Mouse (Mus musculus) left cerebral cortex, adult 2 months (tissue): ENCODE measurements at regions not wholly inside any gene's neighbourhood (a gene's known extent, or its start where the extent isn't known, plus 50 kb on each side); places are given as distances from the start of the nearest gene placed in this dataset.
A peak's percentile ranks its signal among the peaks of the same experiment; 100 is the strongest.

Experiments
- DNase-seq, 2 experiments: peaks; one replicate each; pipeline ENCODE4 v3.0.0; 2021 to 2022; ENCODE audit warnings: low spot score in 2 of 2, mixed read lengths in 1 of 2; ENCODE audit errors: extremely low spot score in 1 of 2
- H3K27ac ChIP-seq: fragments of 200-600 bp; 2 replicates; pipeline ENCODE4 v1.8.1; 2022
- H3K4me3 ChIP-seq: fragments of 200-600 bp; 2 replicates; pipeline ENCODE4 v1.8.1; 2022
- CTCF ChIP-seq: fragments of 200-600 bp; IDR thresholded peaks from 2 replicates; pipeline ENCODE4 v1.8.1; 2022; ENCODE audit warnings: antibody characterized with exemption, mild to moderate bottlenecking, moderate library complexity
- intact Hi-C: fragments of 180-260 bp; cut with DNase I; formaldehyde crosslinking; loops from one replicate; pipeline ENCODE4 v1.15.1; 2025

- Histone ChIP-seq H3K4me3 (no peak overlapping the region), H3K27ac (no peak overlapping the region)
- TF ChIP-seq CTCF, result no peak
- no peak for DNase-seq
- intact Hi-C loops, result no loop called here
Observed at GRCm38 (mm10) chr1:57576066-57576753, 169.3 kb upstream of the Tyw5 start.

GRCm38 (mm10) chr1:57579086-57579485, 172.2 kb upstream of the Tyw5 start:
- Histone ChIP-seq H3K4me3 (no peak overlapping the region), H3K27ac (no peak overlapping the region)
- intact Hi-C loops, result no loop called here
- no peak for DNase-seq
- TF ChIP-seq CTCF, result no peak

GRCm38 (mm10) chr1:57593707-57594589, 180.0 kb upstream of the Spats2l start:
- H3K4me3 ChIP-seq, result no peak overlapping the region
- no peak for TF ChIP-seq CTCF

GRCm38 (mm10) chr1:57594815-57595214, 179.1 kb upstream of the Spats2l start:
- no peak overlapping the region for H3K27ac ChIP-seq
- intact Hi-C loops, result no loop called here
- no peak for DNase-seq
- H3K4me3 ChIP-seq, result no peak overlapping the region
- no peak for TF ChIP-seq CTCF

More at GRCm38 (mm10) chr1:57593707-57594589, 180.0 kb upstream of the Spats2l start:
- H3K27ac ChIP-seq, result no peak overlapping the region
- DNase-seq, result no peak
- intact Hi-C loops, result no loop called here

GRCm38 (mm10) chr1:57600951-57601350, 173.0 kb upstream of the Spats2l start:
- intact Hi-C loops, result no loop called here
- no peak overlapping the region for H3K4me3 ChIP-seq
- no peak for DNase-seq
- no peak overlapping the region for H3K27ac ChIP-seq
- no peak for TF ChIP-seq CTCF

GRCm38 (mm10) chr1:57605525-57605924, 168.4 kb upstream of the Spats2l start:
- Histone ChIP-seq H3K4me3 (no peak overlapping the region), H3K27ac (no peak overlapping the region)
- TF ChIP-seq CTCF, result no peak
- intact Hi-C loops, result loop anchor here (5.0 kb wide), 1 partner anchor 68 kb away; no protein-coding TSS in a partner anchor
- DNase-seq, result no peak

- no peak overlapping the region for H3K4me3 ChIP-seq
- DNase-seq, result no peak
- no peak for TF ChIP-seq CTCF
- 0 out of 2 replicates have a peak overlapping the region, but pooled peaks have one; percentile 19 for H3K27ac ChIP-seq
- intact Hi-C loops, result loop anchor here (5.0 kb wide), 1 partner anchor 69 kb away; no protein-coding TSS in a partner anchor
Observed at GRCm38 (mm10) chr1:57606060-57606683, 167.8 kb upstream of the Spats2l start.

GRCm38 (mm10) chr1:57607026-57607425, 166.9 kb upstream of the Spats2l start:
- H3K4me3 ChIP-seq, result no peak overlapping the region
- intact Hi-C loops, result loop anchor here (5.0 kb wide), 1 partner anchor 70 kb away; no protein-coding TSS in a partner anchor
- H3K27ac ChIP-seq, result no peak overlapping the region
- no peak for TF ChIP-seq CTCF
- DNase-seq, result peak in 1 of 2 experiments; percentile 29

- intact Hi-C loops, result loop anchor here (5.0 kb wide), 1 partner anchor 71 kb away; no protein-coding TSS in a partner anchor
- no peak for DNase-seq
- Histone ChIP-seq H3K4me3 (no peak overlapping the region), H3K27ac (no peak overlapping the region)
- no peak for TF ChIP-seq CTCF
Observed at GRCm38 (mm10) chr1:57607626-57608422, 166.1 kb upstream of the Spats2l start.

- no peak for TF ChIP-seq CTCF
- no peak for DNase-seq
- Histone ChIP-seq H3K27ac (no peak overlapping the region), H3K4me3 (no peak overlapping the region)
- intact Hi-C loops, result loop anchor here (5.0 kb wide), 1 partner anchor 71 kb away; no protein-coding TSS in a partner anchor
Observed at GRCm38 (mm10) chr1:57608423-57608679, 165.6 kb upstream of the Spats2l start.

- intact Hi-C loops, result loop anchor here (5.0 kb wide), 1 partner anchor 72 kb away; no protein-coding TSS in a partner anchor
Observed at GRCm38 (mm10) chr1:57609307-57609706, 164.7 kb upstream of the Spats2l start.

More at GRCm38 (mm10) chr1:57609307-57609706, 164.7 kb upstream of the Spats2l start:
- H3K4me3 ChIP-seq, result no peak overlapping the region
- H3K27ac ChIP-seq, result no peak overlapping the region
- no peak for DNase-seq
- no peak for TF ChIP-seq CTCF
